Mouse (Mus musculus) CD4-positive, CD25-positive, alpha-beta regulatory T cell, adult 2 months (primary cell): ENCODE measurements around the gene Rassf4.
A peak's percentile ranks its signal among the peaks of the same experiment; 100 is the strongest.

ENCODE experiments used
- DNase-seq: peaks from one replicate; pipeline ENCODE4 v3.0.0-alpha.2; 2012; ENCODE audit warnings: low read depth, low spot score

Rassf4 gene

DNA sequence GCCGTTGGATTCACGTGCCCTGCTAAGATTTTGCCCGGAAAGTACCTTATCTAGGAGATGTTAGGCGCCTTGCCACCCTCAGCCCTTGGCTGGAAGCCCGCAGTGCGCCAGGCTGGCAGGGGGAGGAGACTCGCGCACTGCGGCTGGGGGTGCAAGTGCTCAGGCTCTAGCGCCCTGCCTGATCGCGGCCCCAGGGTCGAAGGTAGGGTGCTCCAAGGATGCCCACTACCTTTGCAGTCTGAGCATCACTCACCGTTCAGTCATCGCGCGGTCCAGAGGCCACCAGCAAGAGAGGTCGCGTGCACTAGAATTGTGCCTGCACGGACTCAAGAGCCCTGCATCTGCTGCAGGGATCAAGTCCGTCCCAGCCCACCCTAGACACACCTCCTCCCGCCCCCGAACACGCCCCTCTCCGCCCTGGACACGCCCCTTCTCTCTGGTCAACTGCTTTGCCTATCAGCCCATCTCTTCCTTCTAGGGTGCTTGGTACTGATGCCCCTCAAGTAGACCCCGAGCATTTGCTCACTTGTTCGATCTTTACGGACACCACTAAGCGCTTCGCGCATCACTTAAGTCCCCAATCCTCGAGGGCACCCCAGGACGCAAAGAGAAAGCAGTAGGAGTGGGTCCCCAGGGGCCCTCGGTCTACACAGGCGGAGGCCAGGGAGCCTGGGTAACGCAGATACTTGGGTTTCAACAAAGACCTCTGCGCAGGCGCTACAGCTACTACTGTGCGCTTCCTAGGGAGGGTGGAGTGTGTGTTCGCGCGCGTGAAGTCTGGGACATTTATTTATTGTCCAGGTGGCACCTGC is at the start of gene Rassf4:
Rassf4 (minus strand) TSS at position 482 of the 812 bp plus-strand sequence.
- peak; percentile 58 for DNase-seq

GRCm38 (mm10) chr6:116718920-116719319 is 45.2 kb upstream of the Rassf4 start:
- DNase-seq, result no peak

- no peak for DNase-seq
These were observed 44.6 kb upstream of the Rassf4 start for GRCm38 (mm10) chr6:116718361-116718760.

GRCm38 (mm10) chr6:116717851-116718250 is 44.1 kb upstream of the Rassf4 start:
- DNase-seq, result no peak

GRCm38 (mm10) chr6:116716666-116717065 is 42.9 kb upstream of the Rassf4 start, which contains the start of gene Tmem72:
Tmem72 (minus strand) TSS chr6:116716913.
- DNase-seq, result no peak

- DNase-seq, result no peak
These were observed 41.4 kb upstream of the Rassf4 start for GRCm38 (mm10) chr6:116715166-116715565.

DNA sequence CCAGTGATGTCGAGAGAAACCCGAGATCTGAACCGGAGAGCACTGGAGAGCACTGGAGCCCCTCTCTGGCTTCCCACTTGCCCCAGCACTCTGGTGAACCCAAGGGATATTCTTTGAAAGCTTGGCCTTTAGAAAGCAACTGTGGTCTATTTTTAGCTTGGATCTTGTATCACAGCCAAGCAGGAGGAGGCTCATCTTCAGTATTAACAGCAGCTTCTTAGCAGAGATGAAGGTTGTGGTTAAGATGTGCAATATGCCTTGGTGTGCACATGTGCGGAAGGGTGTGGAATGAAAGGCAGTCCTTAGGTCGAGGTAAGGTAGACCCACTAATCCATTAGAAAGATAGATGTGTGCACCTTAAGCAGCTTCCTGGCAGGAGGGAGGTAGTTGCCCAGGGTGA is 40.8 kb upstream of the Rassf4 start:
- no peak for DNase-seq

DNA sequence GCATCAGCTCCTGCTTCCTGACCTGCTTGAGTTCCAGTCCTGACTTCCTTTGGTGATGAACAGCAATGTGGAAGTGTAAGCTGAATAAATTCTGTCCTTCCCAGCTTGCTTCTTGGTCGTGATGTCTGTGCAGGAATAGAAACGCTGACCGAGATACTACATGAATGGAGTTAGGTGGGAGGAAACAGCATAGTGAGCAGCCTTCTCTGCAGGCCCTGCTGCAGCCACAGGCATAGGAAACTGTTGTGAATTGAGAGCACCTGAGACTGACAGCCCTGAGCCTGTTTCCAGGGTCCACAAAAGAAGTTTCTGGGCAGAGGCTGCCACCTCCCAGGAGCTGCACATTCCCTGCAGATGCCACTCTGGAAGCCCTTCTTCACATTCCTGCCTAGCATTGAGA is 40.2 kb upstream of the Rassf4 start:
- DNase-seq, result no peak

DNA sequence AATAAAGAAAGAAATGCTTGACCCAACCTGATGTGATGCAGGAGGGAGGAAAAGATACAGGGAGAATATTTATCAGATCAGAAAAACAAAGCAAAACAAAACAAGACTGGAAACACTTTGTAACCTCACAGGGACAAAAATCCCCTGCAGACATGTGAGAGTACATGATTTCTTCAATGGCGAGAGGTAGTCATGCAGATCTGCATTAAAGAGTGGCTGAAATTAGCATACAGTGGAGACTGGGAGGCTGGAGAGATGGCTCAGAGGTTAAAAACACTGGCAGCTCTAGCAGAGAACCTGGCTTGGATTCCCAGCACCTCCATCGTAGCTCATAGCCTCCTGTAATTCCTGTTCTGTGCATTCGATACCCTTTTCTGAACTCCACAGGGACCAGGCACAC is 38.8 kb upstream of the Rassf4 start:
- DNase-seq, result no peak

DNA sequence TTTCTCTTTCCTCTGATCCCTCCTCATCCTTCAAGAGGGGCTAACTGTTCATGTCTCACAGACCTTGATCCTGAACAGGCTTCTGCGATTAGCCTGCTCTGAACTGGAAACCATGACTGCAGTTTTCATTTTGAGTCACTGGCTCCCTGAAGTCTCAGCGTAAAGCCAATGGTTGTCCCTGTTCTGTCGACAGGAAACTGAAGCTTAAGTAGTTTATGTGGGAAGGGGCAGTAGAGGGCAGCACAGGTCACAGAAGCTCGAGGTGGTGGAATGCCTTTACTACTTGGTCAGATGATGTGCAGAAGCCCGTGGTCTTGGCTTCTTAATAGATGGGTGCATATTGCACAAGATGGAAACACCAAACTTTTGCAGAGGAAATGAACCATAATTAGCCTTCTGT is 38.3 kb upstream of the Rassf4 start:
- DNase-seq, result no peak

DNA sequence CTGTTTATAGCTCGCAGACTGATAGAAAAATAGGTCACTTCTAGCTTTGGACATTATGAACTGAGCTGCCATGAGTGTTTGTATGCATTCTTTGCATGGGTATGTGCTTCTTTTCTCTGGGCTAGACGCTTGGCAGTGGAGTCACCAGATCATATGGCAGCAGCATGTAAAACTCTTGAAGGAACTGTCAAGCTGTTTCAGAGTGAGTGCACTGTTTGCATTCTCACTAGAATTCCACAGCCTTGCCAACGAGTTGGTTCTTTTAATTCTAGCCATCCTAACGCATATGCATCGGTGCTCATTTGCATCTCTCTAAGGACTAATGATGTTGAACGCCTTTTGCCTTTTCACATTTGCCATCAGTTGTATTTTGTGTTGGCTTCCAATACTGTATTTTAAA is 30.6 kb upstream of the Rassf4 start:
- no peak for DNase-seq

GRCm38 (mm10) chr6:116700821-116701220 is 27.1 kb upstream of the Rassf4 start:
- DNase-seq, result no peak

GRCm38 (mm10) chr6:116697896-116698425 is 24.2 kb upstream of the Rassf4 start:
- DNase-seq, result no peak

DNA sequence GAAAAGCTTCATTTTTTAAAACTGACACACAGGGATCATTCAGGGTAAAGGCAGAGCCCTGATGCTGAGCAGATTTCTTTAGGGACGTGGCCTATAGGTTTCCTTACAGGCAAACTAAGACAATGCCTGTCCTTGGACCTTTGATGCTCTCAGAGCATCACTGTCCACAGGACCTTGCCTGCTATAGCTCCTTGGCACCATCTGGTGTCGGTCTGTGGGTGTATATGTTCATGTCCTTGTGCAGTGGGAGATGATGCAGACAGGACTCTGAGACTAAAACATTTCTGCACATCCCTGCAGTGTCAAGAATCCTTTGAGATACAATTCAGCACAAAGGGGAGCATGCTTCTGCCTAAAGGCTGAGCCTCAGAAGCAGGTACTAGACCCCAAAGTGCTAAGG is 23.7 kb upstream of the Rassf4 start:
- DNase-seq, result no peak

DNA sequence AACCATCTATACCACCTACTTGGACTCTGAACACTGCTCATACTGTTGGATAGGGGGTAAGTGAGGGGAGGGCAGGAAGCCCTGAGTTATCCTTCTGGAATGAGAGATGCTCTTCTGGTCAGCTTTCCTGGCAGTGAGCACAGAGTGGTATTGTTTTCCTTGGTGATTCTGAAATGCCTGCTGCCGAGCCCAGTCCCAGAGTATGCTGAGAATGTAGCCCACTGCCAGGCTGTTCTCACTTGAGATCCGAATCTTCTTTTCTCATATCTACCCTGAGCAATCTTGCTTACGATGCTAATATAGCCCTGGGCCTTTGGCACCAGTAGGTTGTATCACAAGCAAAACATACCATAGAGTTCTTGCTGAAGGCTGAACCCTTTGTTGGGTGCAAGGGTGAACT is 20.6 kb upstream of the Rassf4 start:
- DNase-seq, result no peak

GRCm38 (mm10) chr6:116693639-116694038 is 19.9 kb upstream of the Rassf4 start:
- DNase-seq, result no peak

GRCm38 (mm10) chr6:116682317-116682716 is 8.6 kb upstream of the Rassf4 start:
- DNase-seq, result peak; percentile 17

DNA sequence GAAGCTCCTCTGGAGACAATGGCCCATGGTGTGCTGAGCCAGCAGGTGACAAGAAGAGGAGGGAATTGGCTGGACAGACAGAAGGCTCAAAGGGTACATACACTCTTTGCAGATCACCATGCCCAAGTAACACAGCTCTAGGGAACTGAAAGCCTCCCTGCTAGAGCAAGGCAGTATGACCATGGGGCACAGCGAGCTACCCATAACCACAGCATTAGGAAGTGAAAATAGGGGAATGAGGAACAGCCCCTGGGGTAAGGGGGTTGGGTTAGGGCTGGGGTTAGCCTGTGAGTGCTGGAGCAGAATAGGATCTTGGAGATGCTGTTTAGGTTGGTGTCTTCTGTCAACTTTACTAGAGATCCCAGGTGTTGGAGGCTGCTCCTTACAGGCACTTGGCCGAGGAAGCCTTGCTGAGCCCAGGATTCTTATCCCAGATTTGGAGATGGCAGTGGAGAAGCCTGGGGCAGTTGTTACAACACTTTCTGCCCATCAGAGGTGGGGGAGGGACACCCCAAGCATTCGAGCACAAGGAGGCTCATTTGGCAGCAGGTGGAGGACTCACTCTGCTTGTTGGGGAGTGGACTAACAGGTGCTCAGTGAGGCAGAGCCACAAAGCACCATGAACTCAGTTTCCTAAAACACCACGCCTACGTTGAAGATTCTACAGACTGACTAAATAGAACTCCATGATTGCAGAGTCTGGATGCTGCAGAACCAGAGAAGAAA is 6.0 kb upstream of the Rassf4 start:
- DNase-seq, result no peak

GRCm38 (mm10) chr6:116677321-116677720 is 3.6 kb upstream of the Rassf4 start:
- no peak for DNase-seq

DNA sequence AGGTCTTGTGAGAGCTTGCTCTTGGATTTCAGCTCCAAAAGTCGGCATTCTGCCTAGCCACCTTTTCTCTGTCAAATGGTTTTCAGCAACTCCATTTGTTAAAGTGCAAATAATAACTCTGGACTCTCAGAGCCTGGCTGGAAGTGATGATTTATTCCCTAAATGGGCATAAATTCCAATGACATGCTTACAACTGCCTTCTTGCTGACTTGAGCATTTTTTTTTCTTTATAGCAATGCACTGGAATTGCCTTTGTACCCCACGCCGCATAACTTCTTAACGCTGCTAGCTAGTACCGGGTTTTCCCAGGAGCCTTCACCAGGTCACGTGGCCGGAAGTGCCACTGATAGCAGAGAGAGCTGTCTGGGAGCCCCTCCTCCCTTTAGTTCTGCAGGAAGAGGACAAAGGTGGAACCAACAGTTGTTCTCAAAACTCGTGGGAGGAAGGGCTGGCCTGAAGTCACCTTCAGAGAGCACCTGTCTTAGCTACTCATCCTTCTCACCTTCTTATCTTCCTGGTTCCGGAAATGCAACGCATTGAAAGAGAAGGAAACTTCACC is 2.7 kb upstream of the Rassf4 start:
- no peak for DNase-seq

GRCm38 (mm10) chr6:116674283-116674886 is 633 bp upstream of the Rassf4 start:
- no peak for DNase-seq

- DNase-seq, result no peak
These were observed 1.4 kb downstream of the Rassf4 start for GRCm38 (mm10) chr6:116672349-116672748.
